Mouse (Mus musculus) bone marrow macrophage, adult 2 months (primary cell): Measurements from ENCODE around the gene Duxbl3.

Source experiments
- CTCF ChIP-seq: IDR thresholded peaks from 2 replicates; pipeline ENCODE4 v1.5.1; 2012; ENCODE audit warnings: low read depth, mild to moderate bottlenecking, low read length, moderate library complexity
- POLR2A ChIP-seq: IDR thresholded peaks from 2 replicates; pipeline ENCODE4 v1.6.1; 2012; ENCODE audit warnings: mild to moderate bottlenecking, low read depth, low read length, borderline replicate concordance

DNA sequence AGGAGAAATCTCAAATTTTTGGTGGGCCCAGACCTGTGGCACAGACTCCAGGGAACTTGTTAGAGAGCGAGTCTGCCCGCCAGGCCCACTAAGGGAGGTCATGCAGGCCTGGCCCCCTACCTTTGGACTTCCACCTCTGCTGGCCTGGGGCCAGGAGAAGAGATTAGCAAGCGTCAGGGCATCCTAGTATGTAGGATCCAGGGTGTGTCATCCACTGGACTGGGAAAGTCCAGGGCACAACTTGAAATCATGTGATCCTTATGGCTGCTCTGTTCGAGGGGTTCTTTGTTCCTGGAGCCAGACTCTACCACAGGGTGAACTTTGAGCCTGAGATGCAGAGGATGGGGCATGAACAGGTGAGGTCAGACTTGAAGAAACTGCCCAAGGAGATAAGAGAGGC is 39.3 kb downstream of the Duxbl3 start:
- TF ChIP-seq POLR2A (no peak), CTCF (no peak)
